Mouse (Mus musculus) heart, postnatal 25 days (tissue): Measurements from ENCODE around the gene Sez6l. TPM values are rescaled to one million over a fixed set of nuclear protein-coding genes. Genes with fewer than 3 reads are reported as not detected.
"Not testable (repeated sequence)": the region's sequence is repeated elsewhere in the genome, so short reads cannot be mapped to it uniquely, and the experiment has no call there.

ENCODE experiments used
- DNase-seq: peaks from one replicate; pipeline ENCODE4 v3.0.0; 2022; ENCODE audit warnings: low spot score
- intact Hi-C: fragments of 180-260 bp; cut with DNase I; formaldehyde crosslinking; loops from one replicate; pipeline ENCODE4 v1.15.1; 2025
- total RNA-seq, 2 experiments: library from RNA; stranded (reverse); gene quantifications; 2 replicates each; pipeline ENCODE4 v1.2.3; 2021

Sez6l gene
- total RNA-seq, 2 experiments from 2014 or later = 0.16 to 0.20 TPM

DNA sequence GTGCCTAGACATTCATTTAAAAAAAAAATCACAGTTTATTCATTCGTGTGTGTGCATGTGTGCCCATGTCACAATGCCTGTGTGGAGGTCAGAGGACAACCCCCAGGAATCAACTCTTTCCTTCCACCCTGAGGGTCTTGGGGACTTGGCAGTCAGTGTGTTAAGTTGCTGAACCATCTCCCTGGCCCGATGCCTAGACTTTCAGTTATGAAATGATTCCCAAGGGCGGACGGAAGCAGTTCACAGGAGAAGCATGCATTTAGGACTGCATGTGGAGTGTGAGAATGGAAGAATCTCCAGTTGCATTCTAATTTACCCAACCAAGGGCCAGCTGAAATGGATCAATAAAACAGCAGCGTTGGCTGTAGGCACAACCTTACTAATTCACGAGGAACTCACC, 110.7 kb downstream of the Sez6l start:
- no peak for DNase-seq
- intact Hi-C loops = no loop called here

DNA sequence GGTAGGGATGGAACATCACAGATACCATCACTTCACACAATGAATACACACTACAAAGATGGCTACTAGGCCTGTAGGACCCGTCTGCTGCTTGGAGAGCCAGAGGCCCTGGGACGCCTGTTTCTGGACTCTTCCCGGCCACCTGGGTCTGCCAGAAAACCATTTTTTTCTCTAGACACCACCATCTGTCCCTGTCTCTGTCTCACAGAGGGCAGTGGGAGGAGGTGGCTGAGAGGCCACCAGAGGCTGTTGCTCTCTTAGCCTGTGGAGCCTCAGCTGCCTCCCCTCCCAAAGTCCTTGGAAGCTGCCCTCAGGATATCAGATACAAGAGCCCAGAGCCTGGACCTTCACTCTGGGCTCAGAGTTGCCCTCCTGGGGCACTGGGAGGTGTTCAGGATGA, 117.1 kb downstream of the Sez6l start:
- intact Hi-C loops = no loop called here

DNA sequence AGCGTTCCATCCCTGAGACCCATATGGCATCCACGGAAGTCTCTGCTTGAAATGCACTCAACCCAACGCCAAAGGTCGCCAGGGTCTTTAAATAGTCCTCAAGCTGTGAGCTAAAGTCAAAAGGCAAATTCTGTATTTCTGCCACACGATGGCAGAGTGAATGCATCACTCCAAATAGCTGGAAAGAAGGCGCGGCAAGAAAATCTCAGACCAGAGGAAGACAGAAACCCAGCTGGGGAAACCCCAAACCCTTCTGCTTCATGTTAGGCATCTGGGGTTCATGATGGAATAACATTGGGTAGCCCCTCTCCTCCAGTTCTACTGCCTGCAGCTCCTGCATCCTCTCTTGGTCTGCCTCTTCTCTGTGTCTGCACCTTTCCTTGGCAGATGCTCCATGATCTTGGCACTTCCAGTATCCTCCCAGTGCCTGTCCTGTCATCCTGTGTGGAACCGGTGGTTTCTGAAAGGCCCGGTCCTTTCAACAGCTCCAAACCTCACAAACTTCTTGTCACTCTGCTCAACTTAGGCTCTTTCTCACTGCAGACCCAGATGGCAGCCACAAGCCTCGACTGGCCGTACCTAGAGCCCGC, 121.9 kb downstream of the Sez6l start:
- intact Hi-C loops = no loop called here

More for the DNA sequence above, 117.1 kb downstream of the Sez6l start:
- DNase-seq = no peak

DNA sequence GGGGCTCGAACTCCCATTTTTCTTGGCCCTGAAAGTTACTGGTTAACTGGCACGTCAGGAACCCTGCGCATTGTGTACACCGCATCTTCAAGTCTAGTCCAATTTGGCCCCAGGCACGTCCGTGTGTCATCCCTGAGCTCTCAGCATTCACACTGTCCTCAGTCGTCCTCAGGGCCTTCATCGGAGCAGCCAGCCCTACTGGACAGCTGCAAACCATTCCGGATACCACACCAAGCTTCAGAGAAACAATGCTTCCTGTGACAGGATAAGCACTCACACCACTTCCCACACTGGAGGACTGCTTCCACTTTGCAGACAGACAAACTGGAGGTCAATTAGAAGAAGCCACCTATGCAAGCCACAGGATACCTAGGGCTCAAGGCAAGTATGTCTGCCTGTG, 123.9 kb downstream of the Sez6l start:
- intact Hi-C loops = no loop called here
- no peak for DNase-seq

More for the DNA sequence above, 121.9 kb downstream of the Sez6l start:
- no peak for DNase-seq

DNA sequence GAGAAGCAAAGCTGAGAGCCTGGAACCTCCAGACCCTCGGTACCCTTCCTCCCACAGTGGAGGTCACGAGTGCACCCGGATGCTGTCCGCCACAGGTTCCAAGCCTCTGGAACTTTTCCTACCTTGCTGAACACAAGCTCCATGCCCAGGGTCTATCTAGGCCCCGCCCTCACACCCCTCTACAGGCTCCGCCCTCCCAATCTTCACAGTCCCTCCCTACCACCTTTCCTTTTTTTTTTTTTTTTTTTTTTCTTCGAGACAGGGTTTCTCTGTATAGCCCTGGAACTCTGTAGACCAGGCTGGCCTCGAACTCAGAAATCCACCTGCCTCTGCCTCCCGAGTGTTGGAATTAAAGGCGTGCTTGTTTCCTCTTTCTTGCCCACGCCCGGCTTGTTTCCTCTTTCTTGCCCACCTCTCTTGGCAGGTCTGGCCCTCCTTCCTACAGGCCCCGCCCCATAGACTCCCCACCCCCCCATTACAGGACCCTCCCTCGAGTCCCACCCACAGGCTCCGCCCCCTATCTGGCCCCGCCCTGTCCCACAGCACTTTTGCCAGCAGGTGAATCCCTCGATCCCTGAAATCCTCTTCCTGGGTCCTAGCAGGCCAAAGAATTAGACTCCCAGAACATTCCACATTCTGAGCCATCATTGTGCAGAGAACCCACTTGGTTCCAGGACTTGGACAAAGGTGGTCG, 128.1 kb downstream of the Sez6l start, which contains the start of gene Gm6588:
TSS of gene Gm6588 (plus strand) at position 680 of the 694 bp plus-strand sequence.
- intact Hi-C loops = no loop called here
- DNase-seq = no peak

DNA sequence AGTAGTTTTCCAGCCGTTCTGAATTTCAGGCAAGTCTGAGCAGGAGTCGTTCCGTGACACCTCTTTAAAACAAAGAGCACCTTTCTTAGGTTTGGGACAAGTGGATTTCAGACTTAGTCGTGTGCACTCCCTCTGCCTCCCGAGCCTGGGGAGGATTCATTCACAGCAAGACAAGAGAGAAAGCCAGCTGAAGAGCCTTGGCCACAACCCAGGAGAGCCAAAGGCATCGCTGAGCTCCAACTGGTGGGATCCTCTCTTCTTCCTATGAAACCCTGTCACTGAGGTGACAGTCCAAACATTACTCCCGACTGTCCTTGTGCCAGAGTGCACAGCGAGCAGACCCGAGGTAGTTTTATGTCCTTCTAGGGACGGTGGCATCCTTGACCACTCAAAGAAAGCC, 138.4 kb downstream of the Sez6l start:
- intact Hi-C loops = no loop called here
- no peak for DNase-seq

DNA sequence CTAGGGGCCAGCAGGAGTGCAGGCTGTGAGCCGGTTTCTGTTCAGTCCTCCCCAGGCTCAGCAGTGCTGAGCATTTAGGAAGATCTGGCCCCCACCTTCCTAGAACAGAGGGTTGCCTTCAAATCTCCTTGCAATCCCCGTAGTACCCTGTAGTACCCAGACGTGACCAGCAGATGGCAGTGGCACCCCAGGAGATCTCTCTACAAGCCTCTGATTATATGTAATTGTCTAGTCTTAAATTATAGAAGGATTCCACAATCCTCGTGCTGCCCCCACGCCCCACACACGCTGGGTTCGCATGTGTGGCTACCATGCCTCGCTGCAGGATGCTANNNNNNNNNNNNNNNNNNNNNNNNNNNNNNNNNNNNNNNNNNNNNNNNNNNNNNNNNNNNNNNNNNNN, 144.0 kb downstream of the Sez6l start:
- no peak for DNase-seq
- intact Hi-C loops = loop anchor here (5.0 kb wide), 1 partner anchor 619 kb away; no protein-coding TSS in a partner anchor

DNA sequence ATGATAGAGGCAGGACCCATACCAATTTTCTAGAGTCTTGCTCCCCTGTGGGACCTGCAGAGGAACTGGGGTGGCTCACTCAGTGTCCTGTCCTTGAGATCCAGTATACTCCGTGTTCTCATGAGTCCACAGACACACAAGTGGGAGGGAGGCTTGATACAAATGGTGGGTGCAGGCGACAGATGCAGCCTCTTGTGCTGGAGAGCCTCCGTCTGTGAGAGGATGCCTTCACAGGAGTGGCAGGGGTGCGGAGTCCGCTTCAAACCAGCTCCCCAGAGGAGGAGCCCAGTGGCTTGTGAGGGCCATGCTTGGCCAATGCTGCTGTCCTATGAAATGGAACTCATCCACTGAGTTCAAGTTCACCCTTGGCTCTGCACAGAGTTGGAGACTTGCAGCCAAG, 145.0 kb downstream of the Sez6l start:
- DNase-seq = no peak
- intact Hi-C loops = loop anchor here (5.0 kb wide), 1 partner anchor 620 kb away; no protein-coding TSS in a partner anchor

DNA sequence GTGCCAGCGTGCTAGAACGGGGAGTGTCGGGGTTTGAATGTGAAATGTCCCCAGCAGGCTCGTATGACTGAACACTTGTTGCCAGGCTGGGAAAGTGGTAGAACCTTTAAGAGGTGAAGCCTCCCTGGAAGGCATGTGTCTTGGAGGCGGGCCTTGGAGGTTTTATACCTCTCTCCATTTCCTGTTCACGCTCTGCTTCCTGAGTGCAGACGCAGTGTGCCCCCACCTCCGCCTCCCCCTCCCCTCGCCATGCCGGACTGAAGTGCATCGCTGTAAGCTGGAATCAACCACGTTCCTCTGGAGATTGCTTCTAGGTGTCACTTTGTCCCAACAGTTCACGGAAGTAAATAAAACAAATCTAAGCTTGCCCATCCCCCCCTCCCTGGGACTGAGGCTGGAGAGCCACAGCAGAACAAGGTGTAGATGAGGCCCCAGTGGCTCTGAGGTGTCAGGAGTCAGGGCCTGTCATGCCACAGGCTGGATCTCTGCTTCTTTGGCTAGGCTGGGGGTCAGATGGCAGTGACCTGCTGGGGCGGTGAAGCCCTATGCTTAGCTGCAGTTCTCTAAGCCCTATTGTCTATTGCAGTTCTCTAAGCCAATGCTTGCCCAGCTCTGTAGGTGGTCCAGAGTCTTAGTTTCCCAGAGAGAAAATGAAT, 145.7 kb downstream of the Sez6l start:
- intact Hi-C loops = loop anchor here (5.0 kb wide), 1 partner anchor 621 kb away; no protein-coding TSS in a partner anchor
- no peak for DNase-seq

DNA sequence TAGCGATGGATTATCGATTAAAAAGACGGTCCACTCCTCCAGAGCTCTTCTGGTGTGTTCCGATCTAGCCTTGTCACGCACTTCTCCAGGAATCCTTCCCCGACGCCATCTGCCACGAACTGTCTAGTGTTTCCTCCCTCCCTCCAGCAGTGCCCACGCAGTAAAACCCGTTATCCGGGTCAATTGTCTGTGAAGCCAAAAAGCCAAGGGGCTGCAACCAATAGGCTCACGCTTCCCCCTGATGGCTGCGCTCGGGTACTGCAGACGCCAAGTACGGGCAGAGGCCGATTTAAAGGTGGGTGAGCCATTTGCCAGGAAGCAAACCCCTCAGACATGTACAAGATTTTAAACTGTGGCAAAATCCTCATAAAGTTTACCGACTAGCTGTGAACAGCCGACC, 148.0 kb downstream of the Sez6l start:
- DNase-seq = no peak

DNA sequence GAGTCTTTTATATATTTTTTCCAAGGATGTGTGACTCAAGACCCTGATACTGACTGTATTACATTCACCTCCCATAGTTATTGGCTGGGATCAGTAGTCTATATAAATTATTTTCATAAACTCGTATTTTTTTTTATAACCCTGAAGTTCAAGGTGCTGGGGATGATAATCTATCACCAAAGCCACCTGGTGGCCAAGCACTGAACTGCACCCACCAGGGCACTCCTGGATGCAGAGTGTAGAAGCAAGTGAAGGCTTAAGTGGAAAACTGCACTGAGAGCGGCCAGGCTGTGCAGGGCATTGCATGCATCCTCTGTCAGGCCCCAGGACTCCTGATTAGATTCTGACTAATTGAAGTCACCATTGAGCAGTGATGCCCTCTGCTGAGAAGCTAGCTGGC, 149.7 kb downstream of the Sez6l start:
- intact Hi-C loops = loop anchor here (5.0 kb wide), 1 partner anchor 85 kb away; the partner anchor contains the start of genes Hps4 and Srrd
- no peak for DNase-seq

More for the DNA sequence above, 148.0 kb downstream of the Sez6l start:
- intact Hi-C loops = loop anchor here (1.0 to 5.0 kb wide), 3 partner anchors 87 to 214 kb away; partner anchors contain the start of genes Hps4 and Srrd

DNA sequence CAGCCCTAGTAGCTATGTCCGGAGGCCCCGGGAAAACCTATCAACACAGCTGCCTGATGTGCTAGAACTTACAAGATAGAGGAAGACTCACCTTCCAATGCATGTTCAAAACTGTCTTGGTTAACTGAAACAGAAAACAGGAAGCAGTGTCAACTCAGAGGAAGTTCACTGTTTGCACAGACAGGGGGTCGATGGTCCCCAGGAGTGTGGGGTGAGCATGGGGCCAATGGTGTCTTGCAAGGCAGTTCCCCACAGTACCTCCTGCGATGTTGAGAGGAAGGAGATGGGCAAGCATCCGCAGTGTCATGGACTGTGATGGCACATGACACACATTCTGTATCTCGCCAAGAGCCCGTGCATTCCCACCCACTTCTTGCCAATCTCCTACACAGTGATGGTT, 150.3 kb downstream of the Sez6l start:
- no peak for DNase-seq
- intact Hi-C loops = loop anchor here (5.0 kb wide), 1 partner anchor 84 kb away; the partner anchor contains the start of genes Hps4 and Srrd

DNA sequence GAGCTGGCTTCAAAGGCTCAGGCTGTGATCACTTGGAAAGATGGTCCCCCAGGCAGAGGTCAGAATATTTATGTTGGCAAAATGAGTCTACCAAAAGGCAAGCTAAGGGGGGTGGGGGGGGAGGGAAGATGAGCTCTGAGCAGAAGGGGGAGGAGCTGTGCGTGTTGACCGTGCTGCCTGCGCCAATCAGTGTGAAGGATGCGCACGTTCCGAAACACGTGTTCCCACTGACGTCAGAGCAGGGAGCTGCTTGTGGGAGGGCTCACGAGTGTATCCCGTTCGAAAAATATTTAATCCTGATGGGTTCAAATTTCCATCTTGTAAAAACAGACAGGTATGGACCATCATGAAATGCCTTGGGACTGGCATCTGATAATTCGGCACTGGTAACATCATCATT, 157.4 kb downstream of the Sez6l start:
- no peak for DNase-seq
- intact Hi-C loops = no loop called here

DNA sequence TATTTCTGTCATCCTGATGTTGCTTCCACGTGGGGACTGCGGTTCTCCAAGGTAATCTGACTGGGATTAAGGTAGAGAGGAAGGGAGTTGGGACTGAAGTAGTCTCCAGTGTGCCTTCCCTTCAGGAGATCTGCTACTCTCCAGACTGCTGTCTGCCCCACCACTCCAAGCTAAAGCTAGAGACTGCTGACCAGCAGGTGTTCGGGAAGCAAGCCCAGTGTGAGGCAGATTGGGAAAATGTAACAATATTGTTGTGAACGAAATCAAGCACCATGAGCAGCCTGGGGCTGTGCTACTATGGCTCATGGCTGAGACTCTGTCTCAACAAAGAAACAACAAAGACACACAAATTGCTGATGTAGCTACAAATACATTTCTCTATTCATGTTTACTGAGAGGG, 159.0 kb downstream of the Sez6l start:
- intact Hi-C loops = no loop called here
- no peak for DNase-seq

DNA sequence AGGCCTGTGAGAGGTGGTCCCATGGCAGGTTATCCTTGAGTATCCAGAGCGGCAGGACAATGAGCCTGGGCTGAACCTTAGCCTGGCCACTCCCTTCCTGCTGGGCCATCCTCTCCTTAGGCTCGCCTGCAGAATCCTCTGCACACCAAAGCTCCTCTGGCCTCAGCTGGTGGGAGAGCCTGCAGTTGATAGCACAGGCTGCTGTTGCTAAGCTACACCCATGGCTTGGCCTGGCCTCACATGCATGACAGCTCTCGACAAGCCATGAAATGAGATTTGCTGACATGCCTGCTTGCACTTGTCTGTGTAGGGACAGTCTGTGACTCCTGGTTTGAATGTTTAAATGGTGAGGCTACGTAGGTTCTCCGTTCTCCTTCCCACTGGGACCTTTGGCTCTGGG, 160.3 kb downstream of the Sez6l start:
- DNase-seq = no peak
- intact Hi-C loops = no loop called here

DNA sequence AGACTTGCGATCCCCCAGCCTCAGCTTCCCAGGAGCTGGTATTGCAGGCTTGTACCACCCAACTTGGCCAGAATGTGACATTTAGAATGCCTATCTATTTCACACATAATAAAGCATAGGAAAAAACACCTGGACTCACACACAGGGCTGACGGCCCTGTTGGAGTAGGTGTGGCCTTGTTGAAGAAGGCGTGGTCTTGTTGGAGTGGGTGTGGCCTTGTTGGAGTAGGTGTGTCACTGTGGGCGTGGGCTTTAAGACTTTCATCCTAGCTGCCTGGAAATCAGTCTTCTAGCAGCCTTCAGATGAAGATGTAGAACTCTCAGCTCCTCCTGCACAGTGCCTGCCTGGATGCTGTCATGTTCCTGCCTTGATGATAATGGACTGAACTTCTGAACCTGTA, 164.2 kb downstream of the Sez6l start:
- intact Hi-C loops = not testable (repeated sequence)

DNA sequence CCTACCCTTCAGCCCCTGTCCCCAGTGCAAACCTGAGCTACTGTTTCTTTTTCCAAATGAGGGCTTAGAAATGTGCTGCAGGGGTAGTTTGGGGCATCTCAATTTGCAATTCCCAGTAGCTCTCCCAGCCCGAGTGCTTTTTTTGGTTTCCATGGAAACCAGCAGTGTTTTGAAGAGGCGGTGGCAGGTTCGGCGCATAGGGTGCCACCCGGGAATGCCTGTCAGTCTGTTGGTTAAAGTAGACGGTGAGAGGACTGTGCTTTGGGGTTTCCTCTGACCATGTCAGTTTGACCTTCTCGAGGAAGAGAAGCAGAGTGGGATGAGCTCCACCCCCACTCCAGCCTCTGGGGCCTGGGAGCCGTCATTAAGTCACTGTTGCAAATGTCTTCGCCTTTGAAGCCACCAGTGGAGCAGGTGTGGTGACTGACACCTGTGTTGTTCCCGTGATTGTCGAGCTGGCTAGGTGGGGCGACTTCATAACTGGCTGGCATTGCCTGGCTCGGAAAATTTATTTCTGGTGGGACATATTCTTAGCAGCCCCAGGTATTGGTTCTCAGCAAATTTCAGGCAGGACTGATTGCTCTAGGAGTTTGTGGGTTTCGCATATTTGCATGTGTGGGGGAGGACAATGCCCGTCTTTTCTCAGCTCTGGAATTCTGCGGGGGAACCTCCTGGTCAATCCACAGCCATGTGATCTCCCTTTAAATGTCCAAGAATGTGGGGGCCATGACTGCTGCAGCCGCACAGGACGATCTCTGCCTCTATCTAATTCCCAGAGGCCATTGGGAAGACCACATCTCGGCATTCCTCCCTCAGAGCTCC, 165.3 kb downstream of the Sez6l start:
- intact Hi-C loops = no loop called here
- no peak for DNase-seq

More for the DNA sequence above, 164.2 kb downstream of the Sez6l start:
- not testable (repeated sequence) for DNase-seq

DNA sequence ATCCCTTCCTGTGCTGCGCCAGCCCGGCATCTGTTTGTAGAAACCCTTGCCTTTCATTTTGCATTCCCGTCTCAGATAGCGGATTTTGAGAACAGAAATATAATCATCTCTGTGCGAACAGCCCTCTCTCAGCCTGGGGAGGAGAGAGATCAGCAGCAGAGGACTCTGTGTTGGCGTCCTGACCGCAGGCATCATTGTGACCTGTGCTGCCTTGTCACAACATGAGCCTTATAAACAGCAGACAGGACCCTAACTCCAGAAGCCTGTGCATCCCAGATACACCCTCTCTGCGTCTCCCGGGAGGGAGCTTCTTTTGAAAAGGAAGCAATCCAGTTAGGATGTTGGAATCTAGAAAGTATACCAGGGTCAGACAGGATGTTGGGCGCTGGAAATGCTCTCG, 165.9 kb downstream of the Sez6l start:
- no peak for DNase-seq
- intact Hi-C loops = no loop called here

DNA sequence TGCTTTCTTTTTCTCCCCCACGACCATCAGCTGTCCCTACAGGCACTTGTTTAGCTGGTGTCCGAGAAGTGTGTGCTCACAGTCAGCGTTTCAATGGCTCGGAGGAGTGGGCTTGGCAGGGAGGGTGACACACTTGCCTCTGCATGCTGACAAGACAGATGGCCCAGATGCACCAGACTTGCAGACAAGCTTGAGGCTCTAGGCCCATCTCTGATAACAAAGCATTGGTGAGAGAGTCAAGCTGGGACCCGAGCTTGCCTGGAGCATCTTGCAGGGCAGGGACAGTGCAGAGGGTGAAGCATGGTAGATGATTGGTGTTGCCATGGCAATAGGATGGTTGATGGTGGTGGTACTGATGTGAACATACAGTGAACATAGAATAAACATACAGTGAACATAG, 167.7 kb downstream of the Sez6l start:
- DNase-seq = no peak
- intact Hi-C loops = no loop called here

DNA sequence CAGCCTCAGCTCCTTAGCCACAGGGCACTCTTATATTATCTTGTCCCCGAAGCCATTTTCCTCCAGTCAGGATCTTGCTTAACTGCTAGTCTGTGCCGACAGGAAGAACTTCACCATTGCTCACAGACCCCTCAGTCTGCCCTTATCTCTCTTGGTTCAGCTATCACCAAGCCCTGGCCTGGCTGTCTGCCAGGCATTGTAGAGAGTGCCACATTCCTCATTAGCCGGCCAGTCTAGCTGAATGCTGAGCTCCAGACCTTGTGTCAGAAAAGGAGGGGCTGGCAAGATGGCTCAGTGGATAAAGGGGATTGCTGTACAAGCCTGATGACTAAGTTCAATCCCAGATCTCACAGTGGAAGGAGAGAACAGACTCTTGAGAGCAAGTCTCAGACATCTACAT, 171.0 kb downstream of the Sez6l start:
- DNase-seq = no peak
- intact Hi-C loops = no loop called here
